Mouse (Mus musculus) megakaryocyte, embryonic 14.5 days (primary cell): ENCODE data around the gene Phactr1.

Source experiments
- FLI1 ChIP-seq: IDR thresholded peaks from 2 replicates; pipeline ENCODE4 v1.6.1; 2012; ENCODE audit warnings: low read length, inconsistent platforms, mixed read lengths
- GATA1 ChIP-seq: IDR thresholded peaks from 3 replicates; pipeline ENCODE4 v1.6.1; 2012; ENCODE audit warnings: mixed read lengths, low read length, inconsistent platforms, borderline replicate concordance

DNA sequence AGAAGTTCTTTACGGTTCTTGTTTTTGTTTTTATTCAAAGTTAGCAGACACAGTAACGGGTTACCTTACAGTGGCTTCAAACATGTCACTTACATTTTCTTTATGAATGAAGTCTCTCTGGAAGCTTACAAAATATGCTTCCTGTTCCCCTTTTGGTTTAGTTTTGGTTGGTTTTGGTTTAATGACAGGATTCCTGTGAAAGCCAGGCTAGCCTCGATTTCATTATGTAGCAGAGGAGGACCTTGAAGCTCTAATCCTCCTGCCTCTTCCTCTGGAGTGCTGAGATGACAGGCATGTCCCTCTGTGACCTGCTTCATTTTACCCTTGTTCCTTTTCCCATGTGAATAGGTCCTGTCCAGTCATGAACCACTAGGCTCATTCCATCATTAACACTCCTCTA is 432.3 kb downstream of the Phactr1 start:
- TF ChIP-seq GATA1: no peak
- TF ChIP-seq FLI1: no peak
